17 mouse cellular contexts compared by ENCODE assay signal in genomic region chr2:78283605-78284004, GRCm38 (mm10).
"Had no signal": no experiment of that assay in that cellular context is flagged by ENCODE, and none has a peak within 500 bp of the region (broad histone marks: within the 10 kb centered on the region; RNA-seq: fewer than 3 reads in every experiment).

No protein-coding gene starts in this region.

- H3K9ac ChIP-seq: liver, embryonic 12.5 days; liver, embryonic 14.5 days; midbrain, embryonic 12.5 days; neural tube, embryonic 13.5 days; neural tube, embryonic 15.5 days; stomach, embryonic 15.5 days had no signal

- H3K27ac ChIP-seq: liver, embryonic 12.5 days; liver, embryonic 14.5 days; midbrain, embryonic 10.5 days; midbrain, embryonic 12.5 days; neural tube, embryonic 13.5 days; neural tube, embryonic 15.5 days; stomach, embryonic 15.5 days; stomach, postnatal 0 days had no signal

- H3K4me1 ChIP-seq: liver, embryonic 12.5 days had no signal

- H3K4me2 ChIP-seq: liver, embryonic 12.5 days; midbrain, embryonic 12.5 days; neural tube, embryonic 13.5 days; neural tube, embryonic 15.5 days; stomach, embryonic 15.5 days had no signal

- H3K36me3 ChIP-seq: liver, embryonic 12.5 days; midbrain, embryonic 10.5 days; midbrain, embryonic 12.5 days; neural tube, embryonic 13.5 days; neural tube, embryonic 15.5 days; stomach, embryonic 15.5 days had no signal

- H3K27me3 ChIP-seq: liver, embryonic 12.5 days; midbrain, embryonic 12.5 days; neural tube, embryonic 13.5 days; neural tube, embryonic 15.5 days; stomach, embryonic 15.5 days had no signal

- H3K9me3 ChIP-seq: liver, embryonic 12.5 days; midbrain, embryonic 10.5 days; midbrain, embryonic 12.5 days; neural tube, embryonic 13.5 days; neural tube, embryonic 15.5 days; stomach, embryonic 15.5 days had no signal

- ATAC-seq: liver, embryonic 12.5 days; midbrain, embryonic 16.5 days had no signal

- H3K4me3 ChIP-seq: liver, embryonic 12.5 days; midbrain, embryonic 10.5 days; midbrain, embryonic 12.5 days; myocyte; neural tube, embryonic 13.5 days; neural tube, embryonic 15.5 days; stomach, embryonic 15.5 days had no signal

- DNase-seq: lung, adult 2 months; lung, postnatal 14 days; midbrain, embryonic 14.5 days; right cerebral cortex, postnatal 14 days; thymus, adult 2 months; thymus, postnatal 25 days; thymus, postnatal 4 days had no signal
